Mouse (Mus musculus): ENCODE data around the gene Gm20388. TPM values are rescaled to one million over a fixed set of nuclear protein-coding genes. Genes with fewer than 3 reads are reported as not detected.
"Not testable (repeated sequence)": the region's sequence is repeated elsewhere in the genome, so short reads cannot be mapped to it uniquely, and the experiment has no call there.

Gene Gm20388
- polyA plus RNA-seq, 1 experiment: 49.7 TPM

- 1% methylated on average over 91 of the region's 91 CpGs for WGBS
- peak; percentile 100 for DNase-seq
- H3K36me3 ChIP-seq (ENCODE audit: control insufficient read depth, insufficient read depth, low read length): no peaks in the 10 kb centered on the region
- no peaks in the 10 kb centered on the region for H3K27me3 ChIP-seq (replicated peaks; ENCODE audit: control insufficient read depth, insufficient read depth, low read length)
- TF ChIP-seq POLR2A (IDR thresholded peaks at IDR 0.05; ENCODE audit: low read depth, low read length): peak; percentile 98
- no peak for TF ChIP-seq CTCF (conservative IDR thresholded peaks at IDR 0.05; ENCODE audit: insufficient read depth, insufficient read length, low read depth, low read length)
- H3K27ac ChIP-seq (ENCODE audit: insufficient read depth, low read depth, low read length): peak within 1 kb of the TSS; percentile 95
- peaks cover 18% of the 10 kb centered on the region for H3K4me1 ChIP-seq (ENCODE audit: control insufficient read depth, insufficient read depth, low read length)
- H3K4me3 ChIP-seq (ENCODE audit: insufficient read depth, low read depth, low read length): peak within 1 kb of the TSS; percentile 85
These were observed 3131.7 kb downstream of the Gm20388 start, which contains the start of gene Ankrd11 for GRCm38 (mm10) chr8:123042158-123042973. Ankrd11 (minus strand) TSS chr8:123042277.

GRCm38 (mm10) chr8:123042974-123043625 lies 3132.5 kb downstream of the Gm20388 start:
- H3K4me1 ChIP-seq (ENCODE audit: control insufficient read depth, insufficient read depth, low read length): peaks cover 25% of the 10 kb centered on the region
- 4% methylated on average over 22 of the region's 22 CpGs for WGBS

GRCm38 (mm10) chr8:123043941-123044340 lies 3133.3 kb downstream of the Gm20388 start:
- Histone ChIP-seq H3K27ac (ENCODE audit: insufficient read depth, low read depth, low read length) (no peak overlapping the region), H3K4me1 (ENCODE audit: control insufficient read depth, insufficient read depth, low read length) (peaks cover 26% of the 10 kb centered on the region), H3K4me3 (ENCODE audit: insufficient read depth, low read depth, low read length) (no peak overlapping the region), H3K36me3 (ENCODE audit: control insufficient read depth, insufficient read depth, low read length) (no peaks in the 10 kb centered on the region), H3K27me3 (replicated peaks; ENCODE audit: control insufficient read depth, insufficient read depth, low read length) (no peaks in the 10 kb centered on the region)
- 59% methylated on average over 3 of the region's 3 CpGs for WGBS
- TF ChIP-seq CTCF (conservative IDR thresholded peaks at IDR 0.05; ENCODE audit: insufficient read depth, insufficient read length, low read depth, low read length): no peak
- no peak for TF ChIP-seq POLR2A (IDR thresholded peaks at IDR 0.05; ENCODE audit: low read depth, low read length)
- DNase-seq: no peak

More at GRCm38 (mm10) chr8:123042974-123043625, 3132.5 kb downstream of the Gm20388 start:
- no peak for DNase-seq
- TF ChIP-seq POLR2A (IDR thresholded peaks at IDR 0.05; ENCODE audit: low read depth, low read length): no peak
- no peak for TF ChIP-seq CTCF (conservative IDR thresholded peaks at IDR 0.05; ENCODE audit: insufficient read depth, insufficient read length, low read depth, low read length)
- H3K36me3 ChIP-seq (ENCODE audit: control insufficient read depth, insufficient read depth, low read length): no peaks in the 10 kb centered on the region
- H3K27me3 ChIP-seq (replicated peaks; ENCODE audit: control insufficient read depth, insufficient read depth, low read length): no peaks in the 10 kb centered on the region
- peak overlapping the region; percentile 85 for H3K4me3 ChIP-seq (ENCODE audit: insufficient read depth, low read depth, low read length)
- H3K27ac ChIP-seq (ENCODE audit: insufficient read depth, low read depth, low read length): peak overlapping the region; percentile 95

- not testable (repeated sequence) for H3K27me3 ChIP-seq (replicated peaks; ENCODE audit: control insufficient read depth, insufficient read depth, low read length); H3K27ac ChIP-seq (ENCODE audit: insufficient read depth, low read depth, low read length); H3K4me3 ChIP-seq (ENCODE audit: insufficient read depth, low read depth, low read length); H3K36me3 ChIP-seq (ENCODE audit: control insufficient read depth, insufficient read depth, low read length); DNase-seq
- peaks cover 18% of the 10 kb centered on the region for H3K4me1 ChIP-seq (ENCODE audit: control insufficient read depth, insufficient read depth, low read length)
- WGBS: 94% methylated on average over 23 of the region's 23 CpGs
These were observed 3134.2 kb downstream of the Gm20388 start for GRCm38 (mm10) chr8:123044743-123045425.

- Histone ChIP-seq H3K36me3 (ENCODE audit: control insufficient read depth, insufficient read depth, low read length) (no peaks in the 10 kb centered on the region), H3K4me1 (ENCODE audit: control insufficient read depth, insufficient read depth, low read length) (peaks cover 18% of the 10 kb centered on the region), H3K27ac (ENCODE audit: insufficient read depth, low read depth, low read length) (no peak overlapping the region; the same call in 1 of the 2 replicates), H3K4me3 (ENCODE audit: insufficient read depth, low read depth, low read length) (no peak overlapping the region), H3K27me3 (replicated peaks; ENCODE audit: control insufficient read depth, insufficient read depth, low read length) (no peaks in the 10 kb centered on the region)
- TF ChIP-seq CTCF (conservative IDR thresholded peaks at IDR 0.05; ENCODE audit: insufficient read depth, insufficient read length, low read depth, low read length) (no peak), POLR2A (IDR thresholded peaks at IDR 0.05; ENCODE audit: low read depth, low read length) (no peak)
- peak; percentile 83 for DNase-seq
- WGBS: 49% methylated on average over 4 of the region's 4 CpGs
These were observed 3136.1 kb downstream of the Gm20388 start for GRCm38 (mm10) chr8:123046706-123047105.

- Histone ChIP-seq H3K27me3 (replicated peaks; ENCODE audit: control insufficient read depth, insufficient read depth, low read length) (no peaks in the 10 kb centered on the region), H3K4me1 (ENCODE audit: control insufficient read depth, insufficient read depth, low read length) (peaks cover 21% of the 10 kb centered on the region), H3K4me3 (ENCODE audit: insufficient read depth, low read depth, low read length) (no peak overlapping the region), H3K36me3 (ENCODE audit: control insufficient read depth, insufficient read depth, low read length) (no peaks in the 10 kb centered on the region), H3K27ac (ENCODE audit: insufficient read depth, low read depth, low read length) (peak overlapping the region; percentile 52)
- DNase-seq: peak; percentile 69
- TF ChIP-seq POLR2A (IDR thresholded peaks at IDR 0.05; ENCODE audit: low read depth, low read length) (no peak), CTCF (conservative IDR thresholded peaks at IDR 0.05; ENCODE audit: insufficient read depth, insufficient read length, low read depth, low read length) (no peak)
- WGBS: 38% methylated on average over 7 of the region's 7 CpGs
These were observed 3137.2 kb downstream of the Gm20388 start for GRCm38 (mm10) chr8:123047827-123048226.

- Histone ChIP-seq H3K36me3 (ENCODE audit: control insufficient read depth, insufficient read depth, low read length) (no peaks in the 10 kb centered on the region), H3K27ac (ENCODE audit: insufficient read depth, low read depth, low read length) (peak overlapping the region; percentile 52), H3K4me1 (ENCODE audit: control insufficient read depth, insufficient read depth, low read length) (peaks cover 21% of the 10 kb centered on the region), H3K27me3 (replicated peaks; ENCODE audit: control insufficient read depth, insufficient read depth, low read length) (no peaks in the 10 kb centered on the region), H3K4me3 (ENCODE audit: insufficient read depth, low read depth, low read length) (no peak overlapping the region)
- 54% methylated on average over 7 of the region's 7 CpGs for WGBS
- DNase-seq: no peak
- TF ChIP-seq CTCF (conservative IDR thresholded peaks at IDR 0.05; ENCODE audit: insufficient read depth, insufficient read length, low read depth, low read length) (no peak), POLR2A (IDR thresholded peaks at IDR 0.05; ENCODE audit: low read depth, low read length) (no peak)
These were observed 3137.8 kb downstream of the Gm20388 start for GRCm38 (mm10) chr8:123048402-123048801.

Measured in kidney, adult 2 months (tissue).